Mouse (Mus musculus) bone marrow macrophage, adult 2 months (primary cell): ENCODE measurements around the gene Hscb.

Experiments used
- CTCF ChIP-seq: IDR thresholded peaks from 2 replicates; pipeline ENCODE4 v1.5.1; 2012; ENCODE audit warnings: low read depth, mild to moderate bottlenecking, low read length, moderate library complexity
- POLR2A ChIP-seq: IDR thresholded peaks from 2 replicates; pipeline ENCODE4 v1.6.1; 2012; ENCODE audit warnings: mild to moderate bottlenecking, low read depth, low read length, borderline replicate concordance

DNA sequence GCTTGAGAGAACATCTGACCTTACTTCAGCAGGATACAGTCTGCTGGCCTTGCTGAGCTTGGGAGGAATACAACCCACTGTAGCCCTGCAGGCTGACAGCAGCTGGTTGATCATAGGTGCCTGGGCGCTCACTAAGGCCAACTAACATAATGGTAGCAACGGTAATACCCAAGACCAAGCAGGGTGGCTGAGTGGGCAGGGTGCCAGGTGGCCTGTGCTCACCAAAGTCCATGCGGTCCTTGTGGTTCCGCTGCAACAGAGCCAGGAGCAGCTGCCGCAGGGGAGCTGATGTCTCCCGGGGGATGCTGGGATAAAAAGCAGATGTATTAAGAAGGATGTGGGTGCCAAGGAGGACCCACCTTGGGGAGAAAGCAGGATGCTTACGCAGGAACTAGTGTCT is 45.2 kb downstream of the Hscb start:
- TF ChIP-seq CTCF (no peak), POLR2A (no peak)
